Mouse (Mus musculus) monocyte, adult 5-6 weeks (primary cell): Measurements from ENCODE around the gene Wdpcp. TPM values are rescaled to one million over a fixed set of nuclear protein-coding genes. Genes with fewer than 3 reads are reported as not detected.
A peak's percentile ranks its signal among the peaks of the same experiment; 100 is the strongest.
"Not testable (repeated sequence)": the region's sequence is repeated elsewhere in the genome, so short reads cannot be mapped to it uniquely, and the experiment has no call there.

Experiments used
- ATAC-seq: fragments of 153-309, 156-312 bp; replicated peaks from 2 replicates; pipeline ENCODE4 v1.8.0; 2017; ENCODE audit warnings: mild to moderate bottlenecking; ENCODE audit not compliant: low TSS enrichment, insufficient number of reproducible peaks, severe bottlenecking, poor library complexity, low FRiP score
- total RNA-seq: library from RNA; stranded (forward); fragments of 200-1000, 200-491, 200-594 nt; gene quantifications from 3 replicates; pipeline ENCODE4 v1.2.3, GENCODE M21; 2017

The Wdpcp gene
- total RNA-seq: 0.43 to 5.7 TPM (median 3.8 TPM) in 3 replicates

- peak; percentile 95 for ATAC-seq
Observed at GRCm38 (mm10) chr11:21571700-21572381, at the start of gene Wdpcp, which contains the start of gene Mdh1. TSS of gene Wdpcp (plus strand) at chr11:21572235. TSS of gene Mdh1 (minus strand) at chr11:21572367.

GRCm38 (mm10) chr11:21528676-21529394 lies 43.2 kb upstream of the Wdpcp start:
- no peak for ATAC-seq

- ATAC-seq: not testable (repeated sequence)
Observed at GRCm38 (mm10) chr11:21530856-21531255, 41.2 kb upstream of the Wdpcp start.

GRCm38 (mm10) chr11:21540072-21540471 lies 32.0 kb upstream of the Wdpcp start:
- no peak for ATAC-seq

GRCm38 (mm10) chr11:21540622-21541021 lies 31.4 kb upstream of the Wdpcp start:
- no peak for ATAC-seq

- ATAC-seq: no peak
Observed at GRCm38 (mm10) chr11:21542731-21543130, 29.3 kb upstream of the Wdpcp start.

GRCm38 (mm10) chr11:21545021-21545420 lies 27.0 kb upstream of the Wdpcp start:
- no peak for ATAC-seq

- no peak for ATAC-seq
Observed at GRCm38 (mm10) chr11:21545951-21546350, 26.1 kb upstream of the Wdpcp start.

- ATAC-seq: no peak
Observed at GRCm38 (mm10) chr11:21546671-21547070, 25.4 kb upstream of the Wdpcp start.

- no peak for ATAC-seq
Observed at GRCm38 (mm10) chr11:21547518-21547917, 24.5 kb upstream of the Wdpcp start.

- no peak for ATAC-seq
Observed at GRCm38 (mm10) chr11:21549052-21549451, 23.0 kb upstream of the Wdpcp start.

GRCm38 (mm10) chr11:21549754-21550153 lies 22.3 kb upstream of the Wdpcp start:
- no peak for ATAC-seq

GRCm38 (mm10) chr11:21550222-21551173 lies 21.5 kb upstream of the Wdpcp start:
- no peak for ATAC-seq

GRCm38 (mm10) chr11:21552049-21552448 lies 20.0 kb upstream of the Wdpcp start:
- no peak for ATAC-seq

- ATAC-seq: no peak
Observed at GRCm38 (mm10) chr11:21559727-21560126, 12.3 kb upstream of the Wdpcp start.

- ATAC-seq: no peak
Observed at GRCm38 (mm10) chr11:21561347-21561746, 10.7 kb upstream of the Wdpcp start.

- ATAC-seq: no peak
Observed at GRCm38 (mm10) chr11:21563617-21564325, 8.3 kb upstream of the Wdpcp start.

- no peak for ATAC-seq
Observed at GRCm38 (mm10) chr11:21564681-21565405, 7.2 kb upstream of the Wdpcp start.
